Mouse (Mus musculus): ENCODE measurements around the gene Tnpo1. TPM values are rescaled to one million over a fixed set of nuclear protein-coding genes. Genes with fewer than 3 reads are reported as not detected.
"Not testable (repeated sequence)": the region's sequence is repeated elsewhere in the genome, so short reads cannot be mapped to it uniquely, and the experiment has no call there.

Gene Tnpo1
- polyA plus RNA-seq, 1 experiment from 2014 or later, result 24.5 TPM

DNA sequence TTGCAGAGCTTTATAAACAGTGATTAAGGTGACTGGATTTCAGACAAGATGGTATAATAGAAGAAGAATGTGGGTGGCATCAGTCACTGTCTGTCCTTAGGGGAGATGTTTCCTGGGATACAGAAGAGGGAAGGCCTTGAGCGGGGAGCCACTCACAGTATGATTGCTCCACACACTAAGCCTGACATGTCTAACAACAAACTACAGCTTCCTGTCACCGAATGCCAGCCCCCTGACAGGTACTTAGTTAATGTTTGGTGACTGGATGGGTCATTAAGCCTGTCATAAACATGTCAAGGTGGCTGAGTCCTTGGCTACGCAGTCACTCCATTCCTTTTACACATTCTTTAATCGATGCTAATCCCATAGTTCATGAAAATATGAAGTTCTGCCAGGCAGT, 108.0 kb downstream of the Tnpo1 start:
- WGBS, result 24% methylated on average over 4 of the region's 4 CpGs
- Histone ChIP-seq H3K9me3 (ENCODE audit: control insufficient read depth) (no peaks in the 10 kb centered on the region), H3K4me2 (replicated peaks; ENCODE audit: low read depth) (no peak overlapping the region), H3K27me3 (replicated peaks; ENCODE audit: control insufficient read depth, insufficient read depth, low read length) (no peaks in the 10 kb centered on the region), H3K27ac (ENCODE audit: low read depth, low read length) (peak overlapping the region; percentile 84), H3K9ac (ENCODE audit: low read depth, low read length) (no peak overlapping the region), H3K4me3 (ENCODE audit: low read depth, low read length) (no peak overlapping the region), H3K36me3 (ENCODE audit: control insufficient read depth, insufficient read depth) (no peaks in the 10 kb centered on the region), H3K4me1 (replicated peaks; ENCODE audit: control insufficient read depth, insufficient read depth, low read length) (0 out of 2 replicates have a peak, but pooled peaks cover 15% of the 10 kb centered on the region)
- TF ChIP-seq CTCF (IDR thresholded peaks at IDR 0.05; ENCODE audit: low read depth), result no peak
- ATAC-seq, result 0 out of 2 replicates have a peak, but pooled peaks have one; percentile 11

DNA sequence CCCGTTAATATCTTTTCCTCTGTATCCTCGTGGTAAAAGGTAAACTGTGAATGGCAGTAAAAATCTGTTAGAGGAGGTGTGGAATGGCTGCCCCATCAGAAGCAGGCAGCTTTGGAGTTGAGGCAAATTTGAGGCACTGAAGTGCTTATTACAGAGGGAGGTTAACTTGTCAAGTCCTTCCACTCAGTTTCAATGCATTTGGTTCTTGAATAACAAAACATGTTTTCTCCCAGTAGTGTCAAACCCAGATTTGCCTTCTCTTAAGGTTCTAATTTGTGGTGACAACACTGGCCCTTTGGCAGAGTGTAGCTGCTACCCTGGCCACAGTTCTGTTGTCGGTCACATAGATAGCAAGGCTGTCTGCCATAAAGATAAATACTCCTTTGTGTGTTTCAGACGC, 108.4 kb downstream of the Tnpo1 start:
- H3K36me3 ChIP-seq (ENCODE audit: control insufficient read depth, insufficient read depth), result no peaks in the 10 kb centered on the region
- H3K9me3 ChIP-seq (ENCODE audit: control insufficient read depth), result no peaks in the 10 kb centered on the region
- H3K9ac ChIP-seq (ENCODE audit: low read depth, low read length), result no peak overlapping the region
- 0 out of 2 replicates have a peak, but pooled peaks cover 15% of the 10 kb centered on the region for H3K4me1 ChIP-seq (replicated peaks; ENCODE audit: control insufficient read depth, insufficient read depth, low read length)
- H3K27ac ChIP-seq (ENCODE audit: low read depth, low read length), result peak overlapping the region; percentile 84; the same call in 1 of the 2 replicates
- 22% methylated on average over 4 of the region's 4 CpGs for WGBS
- H3K4me2 ChIP-seq (replicated peaks; ENCODE audit: low read depth), result no peak overlapping the region
- no peak for ATAC-seq
- H3K4me3 ChIP-seq (ENCODE audit: low read depth, low read length), result no peak overlapping the region
- no peak for TF ChIP-seq CTCF (IDR thresholded peaks at IDR 0.05; ENCODE audit: low read depth)
- H3K27me3 ChIP-seq (replicated peaks; ENCODE audit: control insufficient read depth, insufficient read depth, low read length), result no peaks in the 10 kb centered on the region

DNA sequence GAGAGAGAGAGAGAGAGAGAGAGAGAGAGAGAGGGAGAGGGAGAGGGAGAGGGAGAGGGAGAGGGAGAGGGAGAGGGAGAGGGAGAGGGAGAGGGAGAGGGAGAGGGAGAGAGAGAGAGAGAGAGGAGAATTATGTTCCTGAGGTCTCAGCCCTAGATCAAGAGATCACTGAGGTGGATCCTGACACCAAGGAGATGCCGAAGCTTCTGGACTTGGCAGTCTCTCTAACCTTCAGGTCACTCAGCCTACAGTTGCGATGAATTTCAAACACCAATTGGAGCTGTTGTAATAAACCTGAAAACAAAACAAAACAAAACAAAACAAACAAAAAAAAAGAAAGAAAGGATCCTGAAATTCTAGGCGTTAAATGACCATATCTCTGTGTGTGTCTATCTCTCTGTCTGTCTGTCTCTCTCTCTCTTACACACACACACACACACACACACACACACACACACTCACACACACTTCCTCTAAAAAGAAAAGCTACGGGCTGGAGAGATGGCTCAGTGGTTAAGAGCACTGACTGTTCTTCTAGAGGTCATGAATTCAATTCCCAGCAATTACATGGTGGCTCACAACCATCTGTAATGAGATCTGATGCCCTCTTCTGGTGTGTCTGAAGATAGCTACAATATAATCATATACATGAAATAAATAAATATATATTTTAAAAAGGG, 109.1 kb downstream of the Tnpo1 start:
- not testable (repeated sequence) for H3K4me2 ChIP-seq (replicated peaks; ENCODE audit: low read depth)
- WGBS, result 72% methylated on average over 4 of the region's 4 CpGs

DNA sequence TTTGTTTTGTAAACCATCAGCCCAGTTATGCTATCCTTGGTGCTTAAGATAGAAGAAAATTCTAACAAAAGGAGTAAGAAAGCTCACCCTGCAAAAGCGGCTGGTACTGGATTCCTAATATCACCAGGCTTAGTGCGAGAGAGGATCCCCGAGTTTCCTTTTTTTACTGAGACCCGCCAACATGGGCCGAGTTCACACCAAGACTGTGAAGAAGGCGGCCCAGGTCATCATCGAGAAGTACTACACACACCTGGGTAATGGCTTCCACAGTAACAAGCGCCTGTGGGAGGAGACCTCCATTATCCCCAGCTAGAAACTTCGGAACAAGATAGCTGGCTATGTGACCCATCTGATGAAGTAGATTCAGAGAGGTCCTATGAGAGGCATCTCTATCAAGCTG, 109.6 kb downstream of the Tnpo1 start:
- H3K36me3 ChIP-seq (ENCODE audit: control insufficient read depth, insufficient read depth), result no peaks in the 10 kb centered on the region
- WGBS, result 80% methylated on average over 9 of the region's 9 CpGs
- H3K27me3 ChIP-seq (replicated peaks; ENCODE audit: control insufficient read depth, insufficient read depth, low read length), result no peaks in the 10 kb centered on the region
- peak overlapping the region; percentile 99; the same call in 1 of the 2 replicates for H3K27ac ChIP-seq (ENCODE audit: low read depth, low read length)
- no peak overlapping the region for H3K4me3 ChIP-seq (ENCODE audit: low read depth, low read length)
- no peaks in the 10 kb centered on the region for H3K9me3 ChIP-seq (ENCODE audit: control insufficient read depth)
- no peak overlapping the region for H3K4me2 ChIP-seq (replicated peaks; ENCODE audit: low read depth)
- TF ChIP-seq CTCF (IDR thresholded peaks at IDR 0.05; ENCODE audit: low read depth), result no peak
- H3K4me1 ChIP-seq (replicated peaks; ENCODE audit: control insufficient read depth, insufficient read depth, low read length), result 0 out of 2 replicates have a peak, but pooled peaks cover 18% of the 10 kb centered on the region
- no peak overlapping the region for H3K9ac ChIP-seq (ENCODE audit: low read depth, low read length)
- ATAC-seq, result no peak

More for the DNA sequence above, 109.1 kb downstream of the Tnpo1 start:
- not testable (repeated sequence) for H3K4me3 ChIP-seq (ENCODE audit: low read depth, low read length); H3K9me3 ChIP-seq (ENCODE audit: control insufficient read depth); ATAC-seq; H3K36me3 ChIP-seq (ENCODE audit: control insufficient read depth, insufficient read depth); H3K27me3 ChIP-seq (replicated peaks; ENCODE audit: control insufficient read depth, insufficient read depth, low read length); H3K9ac ChIP-seq (ENCODE audit: low read depth, low read length)
- Histone ChIP-seq H3K4me1 (replicated peaks; ENCODE audit: control insufficient read depth, insufficient read depth, low read length) (0 out of 2 replicates have a peak, but pooled peaks cover 18% of the 10 kb centered on the region), H3K27ac (ENCODE audit: low read depth, low read length) (0 out of 2 replicates have a peak overlapping the region, but pooled peaks have one; percentile 84)
- peak; percentile 9; the same call in 1 of the 2 replicates for TF ChIP-seq CTCF (IDR thresholded peaks at IDR 0.05; ENCODE audit: low read depth)

DNA sequence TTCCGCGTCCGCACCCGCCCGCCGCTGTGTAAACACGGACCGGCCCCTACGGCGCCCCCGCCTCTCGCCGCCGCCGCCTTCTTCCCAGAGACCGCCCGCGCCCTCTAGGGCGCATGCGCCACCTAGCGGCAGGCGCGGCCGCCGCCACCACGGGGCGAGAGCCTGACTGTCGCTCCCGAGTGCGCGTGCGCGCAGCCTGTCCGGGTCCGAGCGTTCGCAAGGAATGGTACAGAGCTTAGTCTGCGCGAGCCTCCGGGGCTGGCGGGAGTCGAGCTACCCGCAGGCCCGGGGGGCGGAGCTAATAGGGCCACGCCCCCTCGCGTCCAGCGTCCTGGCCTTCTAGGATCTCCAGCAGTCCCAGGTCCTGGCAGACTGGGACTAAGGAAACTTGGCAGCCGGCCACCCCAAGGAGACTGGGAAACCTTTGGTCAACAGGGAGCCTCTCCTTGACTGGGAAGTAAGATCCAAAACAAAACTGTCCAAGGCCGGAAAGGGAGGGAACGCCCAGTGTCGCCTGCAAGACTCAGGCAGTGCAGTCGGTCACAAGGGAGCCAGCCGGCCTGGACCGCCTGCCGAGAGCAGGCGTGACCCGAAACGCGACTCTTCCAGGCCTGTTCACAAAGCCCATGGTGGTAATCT, 110.9 kb downstream of the Tnpo1 start, which contains the start of gene Fcho2:
Gene Fcho2, minus strand, starts transcription at position 303 of the 639 bp plus-strand sequence.
- no peaks in the 10 kb centered on the region for H3K36me3 ChIP-seq (ENCODE audit: control insufficient read depth, insufficient read depth)
- no peaks in the 10 kb centered on the region for H3K9me3 ChIP-seq (ENCODE audit: control insufficient read depth)
- 0 out of 2 replicates have a peak, but pooled peaks cover 13% of the 10 kb centered on the region for H3K4me1 ChIP-seq (replicated peaks; ENCODE audit: control insufficient read depth, insufficient read depth, low read length)
- WGBS, result under 1% methylated on average over 57 of the region's 61 CpGs
- H3K27me3 ChIP-seq (replicated peaks; ENCODE audit: control insufficient read depth, insufficient read depth, low read length), result no peaks in the 10 kb centered on the region
- H3K4me2 ChIP-seq (replicated peaks; ENCODE audit: low read depth), result peak within 1 kb of the TSS; percentile 67
- ATAC-seq, result peak; percentile 91
- peak; percentile 93 for TF ChIP-seq CTCF (IDR thresholded peaks at IDR 0.05; ENCODE audit: low read depth)
- H3K27ac ChIP-seq (ENCODE audit: low read depth, low read length), result peak within 1 kb of the TSS; percentile 99
- peak within 1 kb of the TSS; percentile 96 for H3K9ac ChIP-seq (ENCODE audit: low read depth, low read length)
- peak within 1 kb of the TSS; percentile 94 for H3K4me3 ChIP-seq (ENCODE audit: low read depth, low read length)
